Mouse (Mus musculus) C2C12 (cell line): ENCODE results near the gene Six3.

ENCODE experiments used
- CTCF ChIP-seq: IDR thresholded peaks from one replicate; pipeline ENCODE4 v1.5.1; 2011; ENCODE audit not compliant: control insufficient read depth, insufficient read depth, insufficient read length
- FOSL1 ChIP-seq: IDR thresholded peaks from one replicate; pipeline ENCODE4 v1.8.0; 2011; ENCODE audit warnings: mild to moderate bottlenecking, low read length; ENCODE audit not compliant: poor library complexity, insufficient read depth, severe bottlenecking
- MAX ChIP-seq: IDR thresholded peaks from one replicate; pipeline ENCODE4 v1.6.1; 2011; ENCODE audit warnings: mild to moderate bottlenecking, control low read depth
- MYOD1 ChIP-seq: IDR thresholded peaks from one replicate; pipeline ENCODE4 v1.6.1; 2011; ENCODE audit warnings: low read depth; ENCODE audit not compliant: control insufficient read depth, insufficient read length
- USF1 ChIP-seq: IDR thresholded peaks from one replicate; pipeline ENCODE4 v1.6.1; 2011; ENCODE audit warnings: low read depth, mild to moderate bottlenecking, control low read depth, moderate library complexity

DNA sequence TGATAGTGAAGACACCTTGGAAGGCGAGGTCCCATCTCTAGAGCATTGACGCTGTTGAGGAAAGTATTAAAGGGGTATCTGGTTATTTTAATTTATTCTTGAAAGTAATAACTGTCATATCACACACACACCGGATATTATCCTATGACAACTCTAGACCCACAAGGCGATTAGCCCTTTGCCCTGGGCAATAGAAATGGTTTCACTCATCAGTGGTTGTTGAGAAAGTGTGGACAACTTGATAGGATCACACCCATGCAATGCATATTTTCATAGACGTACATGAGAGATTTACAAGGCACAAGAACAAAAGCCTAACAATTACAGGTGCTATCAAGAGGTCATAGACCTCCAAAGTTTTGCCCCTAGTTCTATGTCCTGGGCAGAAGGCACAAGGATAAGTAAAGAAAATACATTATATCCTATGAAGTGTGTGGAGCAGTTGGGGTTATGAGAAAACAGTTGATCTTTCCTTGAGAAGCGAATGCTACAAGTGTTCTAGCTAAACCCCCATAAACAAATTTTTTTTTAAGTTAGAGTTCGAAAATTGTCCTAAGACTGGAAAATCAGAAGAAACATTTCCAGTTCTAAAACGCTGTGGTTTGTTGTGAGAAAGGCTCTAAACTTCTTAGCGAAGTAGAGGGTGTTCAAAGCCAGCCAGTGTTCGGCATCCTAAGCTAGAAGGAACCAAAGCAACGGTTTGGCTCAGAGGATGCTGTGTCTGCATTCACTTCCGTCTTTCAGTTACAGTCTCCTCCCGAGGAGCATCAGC, 3.6 kb upstream of the Six3 start:
- TF ChIP-seq CTCF = no peak
- TF ChIP-seq USF1 = no peak
- no peak for TF ChIP-seq MAX
- no peak for TF ChIP-seq FOSL1
- TF ChIP-seq MYOD1 = no peak
